Mouse (Mus musculus): ENCODE measurements around the gene Tpcn2. TPM values are rescaled to one million over a fixed set of nuclear protein-coding genes. Genes with fewer than 3 reads are reported as not detected.

Gene Tpcn2
- polyA plus RNA-seq, 1 experiment from 2014 or later = 2.4 TPM

GRCm38 (mm10) chr7:145239736-145240505 is 43.9 kb downstream of the Tpcn2 start:
- Histone ChIP-seq H3K4me1 (ENCODE audit: control insufficient read depth, low read depth, low read length) (no peaks in the 10 kb centered on the region), H3K4me2 (ENCODE audit: low read depth, low read length) (no peak overlapping the region), H3K4me3 (ENCODE audit: low read depth, low read length) (no peak overlapping the region), H3K27me3 (ENCODE audit: control insufficient read depth, insufficient read depth, low read depth, low read length) (no peaks in the 10 kb centered on the region), H3K9me3 (replicated peaks; ENCODE audit: control insufficient read depth, low read length) (no peaks in the 10 kb centered on the region), H3K27ac (ENCODE audit: low read length) (no peak overlapping the region), H3K9ac (ENCODE audit: low read depth, low read length) (no peak overlapping the region), H3K36me3 (ENCODE audit: control insufficient read depth, insufficient read depth) (no peaks in the 10 kb centered on the region)
- no peak for ATAC-seq (ENCODE audit: low read depth)
- WGBS (ENCODE audit: insufficient replicate concordance) = 66% methylated on average over 8 of the region's 8 CpGs

- no peaks in the 10 kb centered on the region for H3K36me3 ChIP-seq (ENCODE audit: control insufficient read depth, insufficient read depth)
- no peak overlapping the region for H3K4me3 ChIP-seq (ENCODE audit: low read depth, low read length)
- H3K27ac ChIP-seq (ENCODE audit: low read length) = no peak overlapping the region
- H3K4me2 ChIP-seq (ENCODE audit: low read depth, low read length) = no peak overlapping the region
- no peaks in the 10 kb centered on the region for H3K27me3 ChIP-seq (ENCODE audit: control insufficient read depth, insufficient read depth, low read depth, low read length)
- ATAC-seq (ENCODE audit: low read depth) = no peak
- WGBS (ENCODE audit: insufficient replicate concordance) = 50% methylated on average over 6 of the region's 6 CpGs
- H3K4me1 ChIP-seq (ENCODE audit: control insufficient read depth, low read depth, low read length) = no peaks in the 10 kb centered on the region
- no peaks in the 10 kb centered on the region for H3K9me3 ChIP-seq (replicated peaks; ENCODE audit: control insufficient read depth, low read length)
- no peak overlapping the region for H3K9ac ChIP-seq (ENCODE audit: low read depth, low read length)
Measured at GRCm38 (mm10) chr7:145239145-145239544, 44.7 kb downstream of the Tpcn2 start.

- WGBS (ENCODE audit: insufficient replicate concordance) = 56% methylated on average over 10 of the region's 10 CpGs
- Histone ChIP-seq H3K4me3 (ENCODE audit: low read depth, low read length) (no peak overlapping the region), H3K4me1 (ENCODE audit: control insufficient read depth, low read depth, low read length) (no peaks in the 10 kb centered on the region), H3K4me2 (ENCODE audit: low read depth, low read length) (no peak overlapping the region), H3K9me3 (replicated peaks; ENCODE audit: control insufficient read depth, low read length) (no peaks in the 10 kb centered on the region), H3K36me3 (ENCODE audit: control insufficient read depth, insufficient read depth) (no peaks in the 10 kb centered on the region), H3K9ac (ENCODE audit: low read depth, low read length) (no peak overlapping the region), H3K27ac (ENCODE audit: low read length) (no peak overlapping the region), H3K27me3 (ENCODE audit: control insufficient read depth, insufficient read depth, low read depth, low read length) (no peaks in the 10 kb centered on the region)
- ATAC-seq (ENCODE audit: low read depth) = no peak
Measured at GRCm38 (mm10) chr7:145234841-145235790, 48.7 kb downstream of the Tpcn2 start.

DNA sequence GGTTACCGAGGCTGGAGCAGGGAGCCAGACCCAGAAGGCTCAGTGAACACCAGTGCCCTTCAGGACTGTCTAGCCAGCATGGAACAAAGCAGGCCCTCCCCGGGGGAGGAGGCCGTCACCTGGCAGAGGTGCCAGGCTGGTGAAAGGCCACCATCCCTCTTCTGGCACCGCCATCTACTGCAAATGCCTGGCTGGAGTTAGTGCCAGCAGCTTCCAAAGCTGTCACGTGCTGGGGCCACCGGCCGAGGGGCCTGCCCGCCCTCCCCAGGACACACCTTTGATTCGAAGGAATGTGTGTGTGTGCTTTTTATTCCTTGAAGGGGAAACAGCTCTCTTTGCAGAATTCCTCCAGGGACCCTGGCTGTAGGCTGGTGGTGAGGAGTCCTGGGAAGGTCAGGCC is 52.2 kb downstream of the Tpcn2 start:
- Histone ChIP-seq H3K27ac (ENCODE audit: low read length) (no peak overlapping the region), H3K27me3 (ENCODE audit: control insufficient read depth, insufficient read depth, low read depth, low read length) (no peaks in the 10 kb centered on the region)
- no peak for ATAC-seq (ENCODE audit: low read depth)

GRCm38 (mm10) chr7:145226641-145227040 is 57.2 kb downstream of the Tpcn2 start:
- H3K27me3 ChIP-seq (ENCODE audit: control insufficient read depth, insufficient read depth, low read depth, low read length) = no peaks in the 10 kb centered on the region
- H3K9ac ChIP-seq (ENCODE audit: low read depth, low read length) = no peak overlapping the region
- no peak for ATAC-seq (ENCODE audit: low read depth)
- no peaks in the 10 kb centered on the region for H3K9me3 ChIP-seq (replicated peaks; ENCODE audit: control insufficient read depth, low read length)
- H3K4me3 ChIP-seq (ENCODE audit: low read depth, low read length) = no peak overlapping the region
- 60% methylated on average over 6 of the region's 6 CpGs for WGBS (ENCODE audit: insufficient replicate concordance)
- no peak overlapping the region for H3K27ac ChIP-seq (ENCODE audit: low read length)
- H3K4me1 ChIP-seq (ENCODE audit: control insufficient read depth, low read depth, low read length) = no peaks in the 10 kb centered on the region
- no peaks in the 10 kb centered on the region for H3K36me3 ChIP-seq (ENCODE audit: control insufficient read depth, insufficient read depth)
- H3K4me2 ChIP-seq (ENCODE audit: low read depth, low read length) = no peak overlapping the region

More for the DNA sequence above, 52.2 kb downstream of the Tpcn2 start:
- H3K4me2 ChIP-seq (ENCODE audit: low read depth, low read length) = no peak overlapping the region
- H3K36me3 ChIP-seq (ENCODE audit: control insufficient read depth, insufficient read depth) = no peaks in the 10 kb centered on the region
- no peak overlapping the region for H3K4me3 ChIP-seq (ENCODE audit: low read depth, low read length)
- 66% methylated on average over 9 of the region's 9 CpGs for WGBS (ENCODE audit: insufficient replicate concordance)
- H3K9ac ChIP-seq (ENCODE audit: low read depth, low read length) = no peak overlapping the region
- no peaks in the 10 kb centered on the region for H3K9me3 ChIP-seq (replicated peaks; ENCODE audit: control insufficient read depth, low read length)
- H3K4me1 ChIP-seq (ENCODE audit: control insufficient read depth, low read depth, low read length) = no peaks in the 10 kb centered on the region

DNA sequence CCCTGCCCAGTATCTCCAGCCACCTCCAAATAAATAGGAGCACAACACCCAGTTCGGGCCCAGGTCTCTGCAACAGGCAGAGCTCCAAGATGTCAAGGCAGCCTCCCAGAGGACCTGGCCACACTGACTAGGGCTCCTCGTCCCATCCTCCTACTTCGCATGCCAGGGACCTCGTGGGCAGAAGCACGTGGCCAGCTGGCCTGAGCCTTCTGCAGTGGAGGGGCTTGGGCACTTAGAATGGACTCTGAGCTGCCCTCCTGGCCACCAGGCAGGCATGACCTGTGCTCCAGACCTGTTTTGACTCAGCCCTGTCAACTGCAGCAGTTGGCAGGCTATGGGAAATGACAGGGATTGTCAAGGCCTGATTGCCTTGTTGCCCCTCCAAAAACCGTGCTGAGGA is 58.2 kb downstream of the Tpcn2 start:
- Histone ChIP-seq H3K4me2 (ENCODE audit: low read depth, low read length) (no peak overlapping the region), H3K9ac (ENCODE audit: low read depth, low read length) (no peak overlapping the region), H3K9me3 (replicated peaks; ENCODE audit: control insufficient read depth, low read length) (no peaks in the 10 kb centered on the region), H3K4me1 (ENCODE audit: control insufficient read depth, low read depth, low read length) (no peaks in the 10 kb centered on the region), H3K36me3 (ENCODE audit: control insufficient read depth, insufficient read depth) (no peaks in the 10 kb centered on the region), H3K27ac (ENCODE audit: low read length) (no peak overlapping the region), H3K27me3 (ENCODE audit: control insufficient read depth, insufficient read depth, low read depth, low read length) (no peaks in the 10 kb centered on the region), H3K4me3 (ENCODE audit: low read depth, low read length) (no peak overlapping the region)
- 52% methylated on average over 6 of the region's 6 CpGs for WGBS (ENCODE audit: insufficient replicate concordance)
- no peak for ATAC-seq (ENCODE audit: low read depth)

- H3K4me1 ChIP-seq (ENCODE audit: control insufficient read depth, low read depth, low read length) = no peaks in the 10 kb centered on the region
- peak; percentile 50 for ATAC-seq (ENCODE audit: low read depth)
- H3K36me3 ChIP-seq (ENCODE audit: control insufficient read depth, insufficient read depth) = no peaks in the 10 kb centered on the region
- no peak overlapping the region for H3K27ac ChIP-seq (ENCODE audit: low read length)
- H3K27me3 ChIP-seq (ENCODE audit: control insufficient read depth, insufficient read depth, low read depth, low read length) = no peaks in the 10 kb centered on the region
- no peak overlapping the region for H3K4me2 ChIP-seq (ENCODE audit: low read depth, low read length)
- H3K9ac ChIP-seq (ENCODE audit: low read depth, low read length) = no peak overlapping the region
- H3K4me3 ChIP-seq (ENCODE audit: low read depth, low read length) = no peak overlapping the region
- H3K9me3 ChIP-seq (replicated peaks; ENCODE audit: control insufficient read depth, low read length) = no peaks in the 10 kb centered on the region
- 28% methylated on average over 2 of the region's 2 CpGs for WGBS (ENCODE audit: insufficient replicate concordance)
Measured at GRCm38 (mm10) chr7:145221841-145222689, 61.7 kb downstream of the Tpcn2 start.

GRCm38 (mm10) chr7:145221346-145221745 is 62.5 kb downstream of the Tpcn2 start:
- WGBS (ENCODE audit: insufficient replicate concordance) = 62% methylated on average over 2 of the region's 2 CpGs
- Histone ChIP-seq H3K4me1 (ENCODE audit: control insufficient read depth, low read depth, low read length) (no peaks in the 10 kb centered on the region), H3K9me3 (replicated peaks; ENCODE audit: control insufficient read depth, low read length) (no peaks in the 10 kb centered on the region), H3K27me3 (ENCODE audit: control insufficient read depth, insufficient read depth, low read depth, low read length) (no peaks in the 10 kb centered on the region), H3K27ac (ENCODE audit: low read length) (no peak overlapping the region), H3K4me2 (ENCODE audit: low read depth, low read length) (no peak overlapping the region), H3K9ac (ENCODE audit: low read depth, low read length) (no peak overlapping the region), H3K4me3 (ENCODE audit: low read depth, low read length) (no peak overlapping the region), H3K36me3 (ENCODE audit: control insufficient read depth, insufficient read depth) (no peaks in the 10 kb centered on the region)
- no peak for ATAC-seq (ENCODE audit: low read depth)
